Mouse (Mus musculus) layer of hippocampus, adult 9-10 months (tissue): ENCODE measurements around the gene Hrct1.

Experiments used
- DNase-seq: peaks from one replicate; pipeline ENCODE4 v3.0.0; 2022; ENCODE audit warnings: low spot score

The Hrct1 gene

DNA sequence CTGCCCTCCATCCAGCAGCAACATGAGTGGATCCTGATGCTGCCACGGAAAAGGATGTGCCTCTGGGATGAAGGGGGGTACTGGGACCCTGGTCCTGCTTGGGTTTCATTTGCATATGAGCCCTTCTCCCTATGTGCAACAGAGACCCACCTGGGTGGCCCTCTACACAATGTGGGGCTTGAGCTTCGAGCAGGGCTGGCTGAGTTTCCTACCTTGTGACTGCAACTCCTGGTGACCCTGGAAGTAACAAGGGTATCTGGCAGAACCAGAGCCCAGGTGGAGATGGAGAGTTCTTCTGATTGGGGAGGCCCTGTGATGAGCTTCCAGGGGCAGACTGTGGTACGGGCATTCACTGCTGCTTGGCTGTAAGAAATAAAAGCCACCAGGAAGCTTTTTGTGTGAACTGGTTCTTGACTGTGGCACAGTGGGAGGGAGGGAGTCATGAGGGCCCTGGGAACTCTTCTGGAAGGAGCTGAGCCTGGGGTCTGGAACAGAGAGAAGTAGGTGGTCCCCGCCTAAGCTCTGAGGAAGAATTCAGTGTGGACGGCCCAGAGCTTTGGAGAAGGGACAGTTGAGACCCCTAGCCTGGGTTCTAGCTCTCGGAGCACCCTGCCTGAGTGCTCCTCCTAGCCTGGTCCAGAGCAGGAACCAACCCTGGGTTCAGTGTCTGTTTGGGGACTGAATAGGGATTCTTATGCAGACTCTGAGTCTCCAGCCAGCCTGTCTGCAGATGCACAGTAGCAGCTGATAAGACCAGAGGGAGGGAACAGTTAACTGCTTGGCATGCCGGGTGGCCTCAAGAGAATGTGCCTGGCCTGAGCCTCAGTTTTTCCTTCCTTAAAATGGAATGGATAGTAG, 959 bp downstream of the Hrct1 start:
- no peak for DNase-seq

DNA sequence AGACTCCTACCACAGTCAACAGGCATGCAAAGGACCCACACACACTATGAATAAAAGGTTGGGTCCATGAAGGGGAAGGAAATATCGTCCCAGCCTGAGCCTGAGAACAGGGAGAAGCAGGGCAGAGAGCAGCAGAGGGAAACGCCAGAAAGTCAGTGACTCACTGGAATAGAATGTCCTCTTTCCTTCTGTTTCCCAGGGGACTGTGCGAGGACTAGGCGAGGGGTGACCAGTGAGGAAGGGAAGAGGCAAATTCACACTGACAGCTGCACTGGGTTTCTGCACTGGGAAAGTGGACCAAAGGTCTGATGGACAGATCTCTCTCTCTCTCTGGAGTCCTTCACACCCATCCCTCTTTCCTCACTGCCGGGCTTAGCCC, 1.6 kb downstream of the Hrct1 start:
- no peak for DNase-seq

DNA sequence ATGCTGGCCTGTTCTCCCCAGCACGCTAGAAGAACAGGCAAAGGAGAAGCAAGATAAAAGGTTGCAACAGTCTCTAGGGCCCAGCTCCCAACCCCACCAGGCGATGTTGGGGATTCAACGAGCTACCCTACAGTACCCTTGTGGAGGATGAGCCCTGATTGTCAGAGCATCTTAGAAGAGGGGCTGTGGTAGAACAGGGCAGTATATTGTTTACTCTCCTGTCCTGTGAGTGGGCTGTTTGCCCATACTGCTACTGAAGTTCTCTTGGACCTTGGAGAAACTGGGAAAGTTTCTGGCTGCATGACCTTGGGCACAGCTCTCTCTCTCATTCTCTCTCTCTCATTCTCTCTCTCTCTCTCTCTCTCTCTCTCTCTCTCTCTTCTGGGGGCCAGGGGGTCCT, 2.1 kb downstream of the Hrct1 start:
- DNase-seq: no peak

DNA sequence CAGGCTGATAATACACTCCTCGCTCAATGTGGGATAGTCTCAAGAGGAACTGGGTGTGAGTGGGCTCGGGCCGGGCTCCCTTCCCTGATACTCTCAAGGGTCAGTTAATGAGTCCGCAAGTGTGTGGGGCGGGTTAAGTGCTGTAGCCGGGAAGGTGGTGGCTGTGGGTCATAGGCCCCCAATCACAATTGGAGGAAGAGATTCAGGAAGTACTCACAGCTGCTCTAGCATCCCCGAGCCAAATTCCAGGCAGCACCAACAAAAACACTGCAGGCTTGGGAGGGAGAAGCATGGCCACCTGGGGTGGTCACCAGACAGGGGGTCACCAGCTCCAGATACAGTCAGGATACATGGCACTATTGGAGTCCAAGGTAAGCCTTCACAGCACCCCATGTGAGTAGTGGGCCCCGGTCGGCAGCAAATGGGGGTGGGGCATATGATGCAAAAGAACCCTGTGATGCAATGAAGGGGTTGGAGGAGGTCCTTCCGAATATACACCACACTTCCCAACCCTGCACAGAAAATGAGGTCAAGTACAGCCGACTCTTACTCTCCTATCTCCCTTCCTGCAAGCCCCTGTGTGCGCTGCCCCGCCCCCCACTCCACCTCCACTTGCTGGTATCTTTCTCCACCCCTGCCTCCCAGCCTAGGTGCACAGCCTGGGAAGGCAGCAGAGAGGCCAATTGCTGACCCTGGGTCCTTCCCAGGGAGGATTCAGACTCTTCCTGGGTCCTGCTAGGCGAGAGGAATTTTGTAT, 3.0 kb downstream of the Hrct1 start, which contains the start of gene Spaar:
Spaar (plus strand) TSS at position 241 of the 757 bp plus-strand sequence.
- no peak for DNase-seq

GRCm38 (mm10) chr4:43730750-43731297, 3.8 kb downstream of the Hrct1 start:
- DNase-seq: no peak

DNA sequence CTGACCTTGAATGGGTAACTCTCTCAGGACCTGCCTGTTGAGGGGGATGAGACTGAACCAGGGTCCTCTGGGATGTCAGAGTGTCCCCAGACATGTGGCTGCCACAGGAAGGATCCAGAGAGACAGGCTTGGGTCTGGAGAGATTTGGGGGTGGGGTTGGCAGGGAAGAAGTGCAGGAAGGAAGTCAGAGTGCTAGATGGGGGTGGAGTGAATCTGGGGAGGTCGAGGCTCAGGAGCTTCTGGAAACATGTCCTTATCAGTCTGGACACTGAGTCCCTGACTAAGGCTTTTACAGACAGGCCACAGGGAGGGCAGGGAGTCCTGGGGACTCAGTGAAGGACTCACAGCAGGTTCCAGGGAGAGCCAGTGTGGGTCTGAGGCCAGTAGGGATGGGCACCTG, 5.2 kb downstream of the Hrct1 start:
- DNase-seq: no peak

GRCm38 (mm10) chr4:43733186-43733585, 6.2 kb downstream of the Hrct1 start:
- DNase-seq: no peak

GRCm38 (mm10) chr4:43737144-43737543, 10.2 kb downstream of the Hrct1 start:
- no peak for DNase-seq

DNA sequence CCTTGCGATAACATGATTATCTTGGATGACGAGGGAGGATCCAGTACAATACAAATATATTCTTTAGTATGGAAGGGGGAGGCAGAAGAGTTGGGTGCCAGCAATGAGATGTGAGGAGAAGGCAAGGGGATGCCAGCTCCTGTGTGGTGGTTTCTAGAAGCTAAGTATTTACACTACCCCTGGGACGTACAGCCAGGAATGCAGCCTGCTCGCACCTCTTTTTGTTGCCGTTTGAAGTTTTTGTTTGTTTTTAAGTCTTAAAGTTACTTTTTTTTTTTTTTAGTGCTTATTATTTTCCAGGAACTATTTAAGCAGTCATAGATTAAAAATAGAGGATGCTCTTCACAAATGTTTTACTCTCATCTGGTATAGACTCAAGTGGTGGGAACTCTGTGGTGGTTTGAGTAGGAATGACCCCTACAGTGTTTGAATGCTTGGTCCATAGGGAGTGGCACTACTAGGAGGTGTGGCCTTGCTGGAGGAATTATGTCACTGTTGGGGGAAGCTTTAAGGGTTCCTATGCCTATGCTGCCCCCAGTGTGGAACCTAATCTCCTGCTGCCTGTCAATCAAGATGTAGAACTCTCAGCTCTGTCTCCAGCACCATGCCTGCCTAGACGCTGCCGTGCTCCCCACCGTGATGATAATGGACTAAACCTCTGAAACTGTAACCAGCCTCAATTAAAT, 12.1 kb downstream of the Hrct1 start:
- DNase-seq: no peak

DNA sequence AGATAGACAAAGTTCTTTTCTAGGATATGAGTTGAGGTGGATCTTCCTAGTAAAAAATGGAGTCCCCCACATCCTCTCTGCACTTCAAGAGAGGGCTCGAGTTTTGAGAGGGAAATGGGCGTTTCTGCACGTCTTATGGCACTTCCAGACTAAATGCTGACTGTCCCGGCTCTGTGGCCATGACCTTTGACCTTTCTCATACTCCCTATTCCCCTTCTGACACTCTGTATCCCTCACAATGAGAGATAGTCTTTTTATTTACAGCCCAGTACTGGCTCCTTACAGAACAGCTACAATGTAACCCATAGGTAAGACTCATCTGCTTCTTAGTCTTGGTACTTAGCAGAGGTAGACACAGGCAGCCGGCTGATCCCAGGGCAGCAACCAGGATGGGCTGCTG, 14.5 kb downstream of the Hrct1 start:
- DNase-seq: no peak

DNA sequence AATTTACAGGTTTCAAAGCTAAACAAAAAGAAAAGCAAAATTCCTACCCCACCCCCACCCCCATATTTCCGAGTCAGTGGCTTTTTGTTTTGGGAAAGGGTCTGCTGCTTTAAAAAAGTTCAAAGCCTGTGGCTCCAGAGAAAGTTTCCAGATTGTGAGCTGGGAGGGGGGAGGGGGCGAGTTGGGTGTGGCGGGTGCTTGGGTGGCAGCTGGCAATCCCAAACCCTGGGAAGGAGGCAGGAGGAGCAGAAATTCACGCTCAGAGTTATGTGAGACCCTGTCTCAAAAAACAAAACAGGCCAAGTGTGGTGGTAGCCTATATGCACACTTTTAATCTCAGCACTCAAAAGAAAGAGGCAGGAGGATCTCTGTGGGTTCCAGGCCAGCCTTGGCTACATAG, 15.6 kb downstream of the Hrct1 start:
- DNase-seq: no peak

DNA sequence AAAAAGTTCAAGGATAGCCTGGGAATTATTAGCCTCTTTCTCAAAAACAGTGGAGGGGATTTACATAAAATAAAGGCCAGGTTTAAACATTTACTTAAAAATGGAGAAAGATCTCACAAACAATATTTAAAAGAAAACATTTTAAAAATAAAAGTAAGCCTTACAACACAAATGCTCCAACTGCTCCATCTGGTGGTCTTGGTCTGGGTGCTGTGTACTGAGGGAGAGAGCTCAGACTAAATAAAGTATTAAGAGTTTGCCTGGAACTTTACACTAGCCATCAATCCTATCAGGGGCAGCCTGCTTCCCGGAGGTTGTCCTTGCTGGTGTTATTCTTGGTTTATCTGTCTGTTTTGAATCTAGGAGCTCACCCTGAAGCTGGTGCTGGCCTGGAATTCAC, 16.1 kb downstream of the Hrct1 start:
- DNase-seq: no peak

DNA sequence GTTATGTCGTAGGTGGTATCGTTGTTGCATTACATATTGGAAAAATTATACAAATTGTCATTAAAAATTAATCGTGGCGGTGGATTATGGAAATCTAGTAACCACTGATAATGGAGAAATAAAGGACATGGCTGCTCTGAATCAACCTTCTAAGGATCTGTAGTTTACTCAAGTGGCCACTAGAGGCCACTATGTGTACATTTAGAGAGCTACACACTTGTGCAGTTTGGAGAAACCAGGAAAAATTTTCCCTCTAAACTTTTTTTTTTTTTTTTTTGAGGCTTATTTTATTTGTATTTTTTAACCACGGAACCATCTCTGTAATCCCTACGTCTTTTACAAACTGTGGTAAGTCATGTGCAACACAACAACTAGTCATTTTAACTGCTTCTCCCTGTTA, 18.2 kb downstream of the Hrct1 start:
- DNase-seq: peak; percentile 33

DNA sequence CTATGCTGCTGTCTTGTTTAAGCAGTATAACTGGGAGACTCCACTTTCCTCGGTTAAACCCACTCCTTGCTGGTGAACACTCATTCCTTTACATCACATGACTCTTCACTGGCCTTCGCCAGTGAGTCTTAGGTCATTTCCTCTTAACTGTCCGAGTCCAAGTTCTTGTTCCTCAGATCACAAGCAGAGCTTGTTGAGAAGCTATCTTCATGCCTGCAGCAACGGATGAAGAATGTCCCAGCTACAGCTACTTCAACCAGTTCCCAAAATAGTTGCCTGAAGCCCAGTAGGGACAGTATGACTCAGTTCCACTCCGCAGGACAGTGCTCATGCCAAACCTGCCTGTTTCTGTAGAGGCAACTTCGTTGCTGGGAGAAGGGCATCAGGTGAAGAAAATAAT, 30.2 kb downstream of the Hrct1 start:
- DNase-seq: no peak

- DNase-seq: no peak
These were observed 32.8 kb downstream of the Hrct1 start for GRCm38 (mm10) chr4:43759571-43760418.

- DNase-seq: no peak
These were observed 33.5 kb downstream of the Hrct1 start for GRCm38 (mm10) chr4:43760460-43760859.

DNA sequence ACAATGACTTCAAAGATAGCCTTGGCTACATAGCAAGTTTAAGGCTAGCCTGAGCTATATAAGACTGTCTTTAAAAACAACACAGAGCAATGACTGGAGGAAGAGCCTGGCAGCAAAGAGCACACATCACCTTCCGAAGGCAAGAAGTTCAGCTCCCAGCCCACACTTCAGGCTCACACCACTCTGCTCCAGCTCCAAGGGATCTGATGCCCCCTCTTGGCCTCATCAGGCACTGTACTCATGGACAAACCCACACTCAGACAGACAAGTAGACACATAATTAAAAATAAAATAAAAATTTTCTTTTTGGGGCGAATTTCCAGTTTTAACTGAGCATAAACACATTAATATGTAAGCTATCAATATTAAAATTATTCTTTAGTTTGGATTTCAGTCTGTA, 34.3 kb downstream of the Hrct1 start:
- DNase-seq: no peak

DNA sequence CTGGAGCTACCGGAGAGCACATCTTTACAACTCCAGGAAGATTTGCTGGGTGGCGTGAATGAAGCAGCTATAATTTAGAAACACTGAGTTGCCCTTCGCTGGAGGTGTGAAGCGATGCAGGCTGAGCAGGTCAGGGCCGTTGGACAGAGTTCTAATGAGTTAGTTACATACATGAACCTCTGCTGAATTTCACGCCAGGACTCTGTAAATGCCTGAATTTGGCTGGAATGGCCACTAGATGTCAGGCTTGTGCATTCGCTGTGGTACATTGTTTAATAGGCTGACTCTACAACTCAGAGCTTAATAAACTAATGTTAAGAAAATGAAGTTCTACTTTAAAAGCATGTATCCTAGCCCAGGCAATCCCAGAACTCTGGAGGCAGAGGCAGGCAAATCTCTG, 36.4 kb downstream of the Hrct1 start:
- peak; percentile 65 for DNase-seq

- DNase-seq: no peak
These were observed 41.4 kb downstream of the Hrct1 start for GRCm38 (mm10) chr4:43768341-43768740.

GRCm38 (mm10) chr4:43769374-43769773, 42.4 kb downstream of the Hrct1 start:
- DNase-seq: no peak

GRCm38 (mm10) chr4:43770909-43771308, 43.9 kb downstream of the Hrct1 start, which contains the start of gene Olfr159:
Gene Olfr159 (minus strand): TSS chr4:43771009.
- DNase-seq: no peak
